Mouse (Mus musculus) brain, embryonic 14.5 days (tissue): Measurements from ENCODE around the gene Atxn7l3.

Experiments
- CTCF ChIP-seq: fragments of 200-500 bp; IDR thresholded peaks from 2 replicates; pipeline ENCODE4 v1.5.1; 2012; ENCODE audit warnings: inconsistent platforms, mild to moderate bottlenecking, moderate library complexity, borderline replicate concordance; ENCODE audit not compliant: insufficient read depth, insufficient read length; ENCODE audit errors: extremely low read depth
- POLR2A ChIP-seq: fragments of 200-500 bp; IDR thresholded peaks from 2 replicates; pipeline ENCODE4 v1.6.1; 2012; ENCODE audit warnings: mild to moderate bottlenecking, inconsistent platforms, borderline replicate concordance; ENCODE audit not compliant: poor library complexity, insufficient read depth, insufficient read length, severe bottlenecking; ENCODE audit errors: extremely low read depth

- TF ChIP-seq CTCF: no peak
- no peak for TF ChIP-seq POLR2A
These were observed 2.0 kb downstream of the Atxn7l3 start for GRCm38 (mm10) chr11:102294416-102294815.
